Mouse (Mus musculus) inflammation-experienced regulatory T-cells, adult 16 weeks (primary cell): ENCODE data around the gene Olfr27. TPM values are rescaled to one million over a fixed set of nuclear protein-coding genes. Genes with fewer than 3 reads are reported as not detected.

ENCODE experiments used
- polyA plus RNA-seq: library from polyadenylated mRNA; unstranded; fragments of 100-300 nt; shearing (Covaris generic); gene quantifications from one replicate; pipeline ENCODE4 v1.2.1, GENCODE M21; 2017

Olfr27 gene
- polyA plus RNA-seq = not detected

DNA sequence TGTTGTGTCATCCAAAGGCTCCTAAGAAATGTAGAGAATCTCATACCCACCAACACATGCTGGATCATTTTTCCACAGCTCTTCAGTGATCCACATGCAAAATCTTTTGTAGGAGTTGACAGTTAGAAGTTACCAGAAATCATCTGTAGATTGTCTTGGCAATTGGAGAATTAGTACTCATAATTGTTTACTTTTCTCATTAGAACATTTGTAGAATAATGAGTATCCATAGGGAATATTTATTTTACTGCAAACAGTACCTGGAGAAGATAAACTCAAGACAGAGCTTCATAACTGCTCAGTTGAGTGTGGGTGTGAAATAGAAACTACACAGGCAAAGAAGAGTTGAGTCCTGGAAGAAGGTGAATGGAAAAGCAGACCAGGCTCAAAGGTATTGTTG lies at the start of gene Olfr27:
Olfr27 (plus strand) TSS at position 301 of the 400 bp plus-strand sequence.

DNA sequence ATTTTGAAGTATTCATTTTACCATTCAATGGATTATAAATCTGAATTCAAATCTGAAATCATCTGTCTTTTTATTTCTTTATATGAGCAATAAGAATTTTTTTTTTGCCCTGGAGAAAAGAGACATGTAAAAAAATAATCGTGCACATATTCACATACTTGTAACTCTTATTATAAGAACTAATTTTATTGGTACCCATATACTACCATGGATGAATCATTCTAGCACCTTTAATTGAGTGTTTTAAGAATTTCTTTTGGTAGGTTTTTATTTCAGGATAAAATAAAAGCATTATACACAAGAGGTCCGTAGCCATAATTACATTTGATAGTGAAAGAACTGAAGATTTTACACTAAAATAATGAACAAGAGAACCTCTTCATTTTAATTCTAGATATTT lies 49.1 kb upstream of the Olfr27 start, which contains the start of gene Olfr938:
Olfr938 (minus strand) TSS at position 101 of the 400 bp plus-strand sequence.

DNA sequence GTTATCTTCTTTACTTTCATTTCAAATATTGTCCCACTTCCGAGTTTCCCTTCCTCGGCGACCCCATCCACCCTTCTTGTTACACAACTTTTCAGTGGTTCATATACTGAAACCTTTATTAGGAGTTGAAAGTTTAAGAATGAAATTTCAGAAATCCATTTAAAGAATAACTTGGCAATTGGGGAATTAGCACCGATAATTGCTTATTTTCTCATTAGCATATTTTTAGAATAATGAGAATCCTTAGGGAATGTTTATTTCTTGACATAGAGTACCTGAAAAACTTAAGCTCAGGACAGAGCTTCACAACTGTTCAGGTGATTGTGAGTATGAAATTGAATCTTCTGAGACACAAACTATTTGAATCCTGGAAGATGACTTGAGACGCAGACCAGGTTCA lies 38.1 kb downstream of the Olfr27 start, which contains the start of gene Olfr943:
Olfr943 (plus strand) TSS at position 301 of the 400 bp plus-strand sequence.

Other genes with a start within 250 kb of the Olfr27 start
- gene Olfr930, start 198.3 kb upstream of the Olfr27 start, polyA plus RNA-seq = not detected
- gene Olfr933, start 155.8 kb upstream of the Olfr27 start, polyA plus RNA-seq = not detected
- not detected for gene Olfr934, start 139.8 kb upstream of the Olfr27 start, polyA plus RNA-seq
- gene Olfr935, start 128.4 kb upstream of the Olfr27 start, polyA plus RNA-seq = not detected
- not detected for gene Olfr146, start 104.8 kb upstream of the Olfr27 start, polyA plus RNA-seq
- gene Olfr937, start 63.2 kb upstream of the Olfr27 start, polyA plus RNA-seq = not detected
- gene Olfr938, start 49.2 kb upstream of the Olfr27 start, polyA plus RNA-seq = not detected
- gene Olfr943, start 38.2 kb downstream of the Olfr27 start, polyA plus RNA-seq = 0.04 TPM
- gene Olfr944, start 73.8 kb downstream of the Olfr27 start, polyA plus RNA-seq = not detected
- not detected for gene Olfr1537, start 121.9 kb downstream of the Olfr27 start, polyA plus RNA-seq
- not detected for gene Olfr945, start 148.7 kb downstream of the Olfr27 start, polyA plus RNA-seq
- not detected for gene Olfr948, start 197.9 kb downstream of the Olfr27 start, polyA plus RNA-seq